Mouse (Mus musculus): ENCODE data around the gene Fam198b. TPM values are rescaled to one million over a fixed set of nuclear protein-coding genes. Genes with fewer than 3 reads are reported as not detected.
A peak's percentile ranks its signal among the peaks of the same experiment; 100 is the strongest.

The Fam198b gene
- polyA plus RNA-seq, 1 experiment from 2014 or later: 1.4 TPM

- Histone ChIP-seq H3K4me2 (no peak overlapping the region), H3K9me3 (no peaks in the 10 kb centered on the region), H3K4me1 (no peaks in the 10 kb centered on the region), H3K9ac (no peak overlapping the region), H3K4me3 (replicated peaks) (no peak overlapping the region), H3K27ac (no peak overlapping the region), H3K27me3 (no peaks in the 10 kb centered on the region), H3K36me3 (replicated peaks) (no peaks in the 10 kb centered on the region)
- 91% methylated on average over 23 of the region's 23 CpGs for WGBS
- no peak; the same call in 1 of the 2 replicates for ATAC-seq (ENCODE audit: low FRiP score)
Measured at GRCm38 (mm10) chr3:79886357-79887091, 2.2 kb downstream of the Fam198b start.

GRCm38 (mm10) chr3:79887161-79887855 is 3.0 kb downstream of the Fam198b start:
- peak; percentile 44; the same call in 1 of the 2 replicates for ATAC-seq (ENCODE audit: low FRiP score)
- WGBS: 76% methylated on average over 8 of the region's 8 CpGs

GRCm38 (mm10) chr3:79887966-79888365 is 3.6 kb downstream of the Fam198b start:
- no peaks in the 10 kb centered on the region for H3K4me1 ChIP-seq
- no peak overlapping the region for H3K4me3 ChIP-seq (replicated peaks)
- H3K4me2 ChIP-seq: no peak overlapping the region
- no peaks in the 10 kb centered on the region for H3K27me3 ChIP-seq
- H3K36me3 ChIP-seq (replicated peaks): no peaks in the 10 kb centered on the region
- ATAC-seq (ENCODE audit: low FRiP score): no peak
- 90% methylated on average over 2 of the region's 2 CpGs for WGBS
- H3K27ac ChIP-seq: no peak overlapping the region
- no peaks in the 10 kb centered on the region for H3K9me3 ChIP-seq
- no peak overlapping the region for H3K9ac ChIP-seq

More at GRCm38 (mm10) chr3:79887161-79887855, 3.0 kb downstream of the Fam198b start:
- H3K9ac ChIP-seq: no peak overlapping the region
- no peaks in the 10 kb centered on the region for H3K4me1 ChIP-seq
- H3K4me3 ChIP-seq (replicated peaks): no peak overlapping the region
- H3K36me3 ChIP-seq (replicated peaks): no peaks in the 10 kb centered on the region
- no peaks in the 10 kb centered on the region for H3K27me3 ChIP-seq
- no peaks in the 10 kb centered on the region for H3K9me3 ChIP-seq
- no peak overlapping the region for H3K4me2 ChIP-seq
- no peak overlapping the region for H3K27ac ChIP-seq

GRCm38 (mm10) chr3:79897534-79898370 is 13.4 kb downstream of the Fam198b start:
- ATAC-seq (ENCODE audit: low FRiP score): no peak
- no peaks in the 10 kb centered on the region for H3K27me3 ChIP-seq
- no peaks in the 10 kb centered on the region for H3K4me1 ChIP-seq
- no peak overlapping the region for H3K4me3 ChIP-seq (replicated peaks)
- H3K4me2 ChIP-seq: no peak overlapping the region
- 87% methylated on average over 13 of the region's 13 CpGs for WGBS
- H3K36me3 ChIP-seq (replicated peaks): no peaks in the 10 kb centered on the region
- no peaks in the 10 kb centered on the region for H3K9me3 ChIP-seq
- H3K27ac ChIP-seq: no peak overlapping the region
- H3K9ac ChIP-seq: no peak overlapping the region

GRCm38 (mm10) chr3:79898514-79898913 is 14.2 kb downstream of the Fam198b start:
- no peaks in the 10 kb centered on the region for H3K36me3 ChIP-seq (replicated peaks)
- H3K27ac ChIP-seq: no peak overlapping the region
- H3K9ac ChIP-seq: no peak overlapping the region
- no peaks in the 10 kb centered on the region for H3K9me3 ChIP-seq
- no peak for ATAC-seq (ENCODE audit: low FRiP score)
- no peak overlapping the region for H3K4me3 ChIP-seq (replicated peaks)
- 0 out of 2 replicates have a peak, but pooled peaks cover under 1% of the 10 kb centered on the region for H3K4me1 ChIP-seq
- no peaks in the 10 kb centered on the region for H3K27me3 ChIP-seq
- H3K4me2 ChIP-seq: no peak overlapping the region

- H3K27ac ChIP-seq: no peak overlapping the region
- 86% methylated on average over 9 of the region's 9 CpGs for WGBS
- peaks cover 6% of the 10 kb centered on the region; the same call in 1 of the 2 replicates for H3K4me1 ChIP-seq
- no peak for ATAC-seq (ENCODE audit: low FRiP score)
- no peaks in the 10 kb centered on the region for H3K36me3 ChIP-seq (replicated peaks)
- no peak overlapping the region for H3K9ac ChIP-seq
- H3K9me3 ChIP-seq: no peaks in the 10 kb centered on the region
- H3K4me2 ChIP-seq: no peak overlapping the region
- H3K4me3 ChIP-seq (replicated peaks): no peak overlapping the region
- no peaks in the 10 kb centered on the region for H3K27me3 ChIP-seq
Measured at GRCm38 (mm10) chr3:79899906-79900305, 15.6 kb downstream of the Fam198b start.

- Histone ChIP-seq H3K36me3 (replicated peaks) (no peaks in the 10 kb centered on the region), H3K27me3 (no peaks in the 10 kb centered on the region), H3K27ac (no peak overlapping the region), H3K9me3 (no peaks in the 10 kb centered on the region), H3K4me1 (peaks cover 6% of the 10 kb centered on the region; the same call in 1 of the 2 replicates), H3K9ac (no peak overlapping the region), H3K4me2 (no peak overlapping the region), H3K4me3 (replicated peaks) (no peak overlapping the region)
- ATAC-seq (ENCODE audit: low FRiP score): no peak
- WGBS: 98% methylated on average over 2 of the region's 2 CpGs
Measured at GRCm38 (mm10) chr3:79900502-79900901, 16.2 kb downstream of the Fam198b start.

- H3K27me3 ChIP-seq: no peaks in the 10 kb centered on the region
- no peaks in the 10 kb centered on the region for H3K9me3 ChIP-seq
- WGBS: 87% methylated on average over 6 of the region's 6 CpGs
- no peak overlapping the region for H3K9ac ChIP-seq
- H3K36me3 ChIP-seq (replicated peaks): no peaks in the 10 kb centered on the region
- no peak for ATAC-seq (ENCODE audit: low FRiP score)
- H3K4me1 ChIP-seq: peaks cover 6% of the 10 kb centered on the region; the same call in 1 of the 2 replicates
- H3K4me3 ChIP-seq (replicated peaks): no peak overlapping the region
- no peak overlapping the region for H3K4me2 ChIP-seq
- no peak overlapping the region for H3K27ac ChIP-seq
Measured at GRCm38 (mm10) chr3:79901321-79901720, 17.0 kb downstream of the Fam198b start.

GRCm38 (mm10) chr3:79901734-79902133 is 17.4 kb downstream of the Fam198b start:
- no peak overlapping the region for H3K27ac ChIP-seq
- H3K36me3 ChIP-seq (replicated peaks): no peaks in the 10 kb centered on the region
- no peak for ATAC-seq (ENCODE audit: low FRiP score)
- H3K9ac ChIP-seq: no peak overlapping the region
- H3K9me3 ChIP-seq: no peaks in the 10 kb centered on the region
- WGBS: 93% methylated on average over 4 of the region's 4 CpGs
- H3K4me2 ChIP-seq: no peak overlapping the region
- no peak overlapping the region for H3K4me3 ChIP-seq (replicated peaks)
- H3K27me3 ChIP-seq: no peaks in the 10 kb centered on the region
- peaks cover 6% of the 10 kb centered on the region; the same call in 1 of the 2 replicates for H3K4me1 ChIP-seq

- no peak overlapping the region for H3K4me2 ChIP-seq
- no peak overlapping the region for H3K9ac ChIP-seq
- H3K9me3 ChIP-seq: no peaks in the 10 kb centered on the region
- ATAC-seq (ENCODE audit: low FRiP score): no peak
- H3K36me3 ChIP-seq (replicated peaks): no peaks in the 10 kb centered on the region
- H3K27ac ChIP-seq: no peak overlapping the region
- peaks cover 6% of the 10 kb centered on the region; the same call in 1 of the 2 replicates for H3K4me1 ChIP-seq
- H3K4me3 ChIP-seq (replicated peaks): no peak overlapping the region
- H3K27me3 ChIP-seq: no peaks in the 10 kb centered on the region
- 40% methylated on average over 6 of the region's 6 CpGs for WGBS
Measured at GRCm38 (mm10) chr3:79903803-79904202, 19.5 kb downstream of the Fam198b start.

GRCm38 (mm10) chr3:79904238-79904757 is 20.0 kb downstream of the Fam198b start:
- no peaks in the 10 kb centered on the region for H3K27me3 ChIP-seq
- no peak overlapping the region for H3K9ac ChIP-seq
- ATAC-seq (ENCODE audit: low FRiP score): no peak
- H3K4me3 ChIP-seq (replicated peaks): no peak overlapping the region
- no peak overlapping the region for H3K4me2 ChIP-seq
- no peaks in the 10 kb centered on the region for H3K9me3 ChIP-seq
- WGBS: 78% methylated on average over 10 of the region's 10 CpGs
- H3K4me1 ChIP-seq: peaks cover 6% of the 10 kb centered on the region; the same call in 1 of the 2 replicates
- no peak overlapping the region for H3K27ac ChIP-seq
- no peaks in the 10 kb centered on the region for H3K36me3 ChIP-seq (replicated peaks)

GRCm38 (mm10) chr3:79905397-79905796 is 21.1 kb downstream of the Fam198b start:
- no peak overlapping the region for H3K9ac ChIP-seq
- no peaks in the 10 kb centered on the region for H3K36me3 ChIP-seq (replicated peaks)
- H3K4me2 ChIP-seq: no peak overlapping the region
- no peaks in the 10 kb centered on the region for H3K27me3 ChIP-seq
- H3K27ac ChIP-seq: no peak overlapping the region
- peaks cover 6% of the 10 kb centered on the region; the same call in 1 of the 2 replicates for H3K4me1 ChIP-seq
- no peak for ATAC-seq (ENCODE audit: low FRiP score)
- H3K9me3 ChIP-seq: no peaks in the 10 kb centered on the region
- no peak overlapping the region for H3K4me3 ChIP-seq (replicated peaks)

Measured in forebrain, embryonic 12.5 days (tissue).